Mouse (Mus musculus) gastrocnemius, postnatal 4 days (tissue): ENCODE measurements around the gene Scgb2b18. TPM values are rescaled to one million over a fixed set of nuclear protein-coding genes. Genes with fewer than 3 reads are reported as not detected.
"Not testable (repeated sequence)": the region's sequence is repeated elsewhere in the genome, so short reads cannot be mapped to it uniquely, and the experiment has no call there.

Experiments
- DNase-seq, 2 experiments: peaks; one replicate each; pipeline ENCODE4 v3.0.0; 2021 to 2022; ENCODE audit warnings: low spot score in 2 of 2, mixed read lengths in 2 of 2
- long read RNA-seq, 2 experiments: library from polyadenylated mRNA; stranded (forward); transcript quantifications; one replicate each; pipeline ENCODE4 v2.0.0; 2021
- total RNA-seq, 2 experiments: library from RNA; stranded (reverse); gene quantifications; 2 replicates each; pipeline ENCODE4 v1.2.3; 2021

The Scgb2b18 gene
- total RNA-seq, result not detected
- long read RNA-seq, experiment 1, result 0 reads
- long read RNA-seq, experiment 2, result 0 reads

- DNase-seq, result not testable (repeated sequence)
These were observed at the start of gene Scgb2b18 for GRCm38 (mm10) chr7:33173764-33174163. Gene Scgb2b18, minus strand, starts transcription at chr7:33173864.

DNA sequence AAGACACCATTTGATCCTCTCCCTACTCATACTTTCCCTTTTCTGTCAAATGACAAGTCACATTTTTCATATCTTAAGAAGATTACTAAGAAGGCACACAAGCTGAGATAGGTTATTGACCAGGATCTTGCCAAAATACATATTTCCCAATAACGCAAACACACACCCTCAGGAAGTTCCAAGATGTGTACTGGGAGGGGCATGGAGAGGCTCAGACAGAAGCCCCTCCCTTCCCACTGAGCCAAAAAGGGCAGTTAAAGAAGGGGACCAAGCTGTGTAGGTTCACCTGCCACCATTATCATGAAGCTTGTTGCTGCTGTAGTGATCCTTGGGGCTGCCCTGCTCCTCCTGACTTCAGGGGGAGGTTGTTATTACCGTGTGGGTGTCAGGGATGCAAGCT, 11.6 kb upstream of the Scgb2b18 start, which contains the start of gene Scgb1b18:
Gene Scgb1b18, plus strand, starts transcription at position 301 of the 400 bp plus-strand sequence.
- not testable (repeated sequence) for DNase-seq

Other genes starting within 250 kb of the Scgb2b18 start
- gene Scgb2b17, start 117.3 kb downstream of the Scgb2b18 start, total RNA-seq, result not detected
- gene Scgb1b17, start 110.4 kb downstream of the Scgb2b18 start, total RNA-seq, result not detected
- not detected for gene Scgb1b18, start 11.7 kb upstream of the Scgb2b18 start, total RNA-seq
- gene Scgb2b19, start 106.5 kb upstream of the Scgb2b18 start, total RNA-seq, result not detected
- gene Scgb1b19, start 113.4 kb upstream of the Scgb2b18 start, total RNA-seq, result not detected
- gene Scgb2b20, start 192.5 kb upstream of the Scgb2b18 start, total RNA-seq, result not detected
- gene Scgb1b20, start 199.4 kb upstream of the Scgb2b18 start, total RNA-seq, result not detected